Mouse (Mus musculus) urinary bladder, postnatal 10 days (tissue): Measurements from ENCODE around the gene Nags.

ENCODE experiments used
- DNase-seq: peaks from one replicate; pipeline ENCODE4 v3.0.0; 2022; ENCODE audit warnings: low spot score

Nags gene

GRCm38 (mm10) chr11:102145471-102146001, at the start of gene Nags:
Nags (plus strand) TSS chr11:102145513.
- DNase-seq, result no peak

- no peak for DNase-seq
Measured at GRCm38 (mm10) chr11:102095676-102096075, 49.6 kb upstream of the Nags start.

- DNase-seq, result no peak
Measured at GRCm38 (mm10) chr11:102096446-102096845, 48.9 kb upstream of the Nags start.

- DNase-seq, result peak; percentile 37
Measured at GRCm38 (mm10) chr11:102096887-102097391, 48.4 kb upstream of the Nags start.

- DNase-seq, result no peak
Measured at GRCm38 (mm10) chr11:102101219-102101618, 44.1 kb upstream of the Nags start, which contains the start of gene Ppy. Ppy (minus strand) TSS chr11:102101319.

GRCm38 (mm10) chr11:102102485-102103258, 42.6 kb upstream of the Nags start:
- no peak for DNase-seq

GRCm38 (mm10) chr11:102106911-102107310, 38.4 kb upstream of the Nags start:
- no peak for DNase-seq

GRCm38 (mm10) chr11:102107732-102108131, 37.6 kb upstream of the Nags start, which contains the start of gene Pyy:
Pyy (minus strand) TSS chr11:102107832.
- DNase-seq, result no peak

- DNase-seq, result no peak
Measured at GRCm38 (mm10) chr11:102111576-102111975, 33.7 kb upstream of the Nags start.

- no peak for DNase-seq
Measured at GRCm38 (mm10) chr11:102116241-102116640, 29.1 kb upstream of the Nags start.

GRCm38 (mm10) chr11:102117386-102117785, 27.9 kb upstream of the Nags start:
- DNase-seq, result no peak

GRCm38 (mm10) chr11:102134516-102134915, 10.8 kb upstream of the Nags start:
- DNase-seq, result no peak

- DNase-seq, result no peak
Measured at GRCm38 (mm10) chr11:102137625-102138446, 7.5 kb upstream of the Nags start.

- DNase-seq, result no peak
Measured at GRCm38 (mm10) chr11:102138447-102138740, 6.9 kb upstream of the Nags start.

GRCm38 (mm10) chr11:102140508-102140907, 4.8 kb upstream of the Nags start:
- DNase-seq, result no peak

GRCm38 (mm10) chr11:102142355-102142754, 3.0 kb upstream of the Nags start:
- DNase-seq, result no peak

GRCm38 (mm10) chr11:102144957-102145470, 299 bp upstream of the Nags start:
- DNase-seq, result no peak

GRCm38 (mm10) chr11:102146005-102146404, 692 bp downstream of the Nags start:
- no peak for DNase-seq

- DNase-seq, result no peak
Measured at GRCm38 (mm10) chr11:102146531-102146930, 1.2 kb downstream of the Nags start.

- no peak for DNase-seq
Measured at GRCm38 (mm10) chr11:102147213-102147989, 2.1 kb downstream of the Nags start.

GRCm38 (mm10) chr11:102156039-102156785, 10.9 kb downstream of the Nags start, which contains the start of gene Tmem101:
Tmem101 (minus strand) TSS chr11:102156404.
- peak; percentile 57 for DNase-seq
